Mouse (Mus musculus) large intestine, adult 2 months (tissue): Measurements from ENCODE around the gene Xylt1. TPM values are rescaled to one million over a fixed set of nuclear protein-coding genes. Genes with fewer than 3 reads are reported as not detected.

Experiments used
- DNase-seq: peaks from one replicate; pipeline ENCODE4 v3.0.0-alpha.2; 2012; ENCODE audit warnings: low read depth, low spot score
- WGBS: fragments of 180-500 bp; shearing (Covaris S2); methylation state at CpG from one replicate; pipeline ENCODE4 v1.1.7; 2018; 5-methylcytosine and 5-hydroxymethylcytosine counted together
- polyA plus RNA-seq: library from polyadenylated mRNA; depleted of rRNA; stranded (reverse); fragments of >200 nt; gene quantifications from 2 replicates; pipeline ENCODE4 v1.2.3, GENCODE M21; 2012

Xylt1 gene
- polyA plus RNA-seq, 1 experiment: 1.1 TPM

GRCm38 (mm10) chr7:117577035-117577434 is 196.3 kb downstream of the Xylt1 start:
- 91% methylated on average over 6 of the region's 6 CpGs for WGBS
- no peak for DNase-seq

DNA sequence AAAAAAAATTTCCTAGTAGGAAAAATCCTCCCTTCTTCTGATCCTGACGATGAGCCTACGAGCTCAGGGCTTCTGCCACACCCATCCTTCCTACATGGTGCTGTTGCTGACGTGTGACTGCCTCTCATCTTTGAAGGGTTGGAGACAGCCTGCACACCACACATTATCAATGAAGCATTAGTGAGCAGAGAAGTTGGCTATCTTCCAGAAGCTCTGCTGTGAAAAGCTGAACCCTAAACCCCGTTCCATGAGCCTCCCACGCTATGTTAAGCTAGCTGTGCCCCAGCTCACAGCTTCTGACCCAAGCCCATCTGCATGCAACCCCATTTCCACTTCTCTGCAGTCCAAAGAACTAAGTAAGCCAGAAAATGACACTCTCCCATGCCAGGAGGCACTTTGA is 204.4 kb downstream of the Xylt1 start:
- WGBS: 60% methylated on average over 5 of the region's 5 CpGs

DNA sequence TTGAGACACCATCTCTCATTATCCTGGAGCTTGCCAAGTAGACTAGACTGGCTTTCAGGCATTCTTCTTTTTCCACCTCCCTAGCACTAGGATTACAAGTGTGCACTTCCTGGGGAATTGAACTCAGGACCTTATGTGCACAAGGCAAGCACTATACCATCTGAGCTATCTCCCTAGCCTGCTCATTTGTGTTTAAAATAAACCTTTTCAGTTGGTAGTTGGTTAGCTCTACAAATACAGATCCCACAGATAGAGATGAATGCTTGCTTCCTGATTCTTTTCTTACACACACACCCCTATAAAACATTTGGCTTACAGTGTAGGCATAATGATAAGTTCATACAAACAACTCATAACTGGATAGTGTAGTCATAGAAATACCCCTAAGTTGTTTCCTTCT is 206.0 kb downstream of the Xylt1 start:
- DNase-seq: no peak

More for the DNA sequence above, 204.4 kb downstream of the Xylt1 start:
- DNase-seq: no peak

- no peak for DNase-seq
- WGBS: 84% methylated on average over 6 of the region's 6 CpGs
These were observed 206.6 kb downstream of the Xylt1 start for GRCm38 (mm10) chr7:117587234-117587929.

DNA sequence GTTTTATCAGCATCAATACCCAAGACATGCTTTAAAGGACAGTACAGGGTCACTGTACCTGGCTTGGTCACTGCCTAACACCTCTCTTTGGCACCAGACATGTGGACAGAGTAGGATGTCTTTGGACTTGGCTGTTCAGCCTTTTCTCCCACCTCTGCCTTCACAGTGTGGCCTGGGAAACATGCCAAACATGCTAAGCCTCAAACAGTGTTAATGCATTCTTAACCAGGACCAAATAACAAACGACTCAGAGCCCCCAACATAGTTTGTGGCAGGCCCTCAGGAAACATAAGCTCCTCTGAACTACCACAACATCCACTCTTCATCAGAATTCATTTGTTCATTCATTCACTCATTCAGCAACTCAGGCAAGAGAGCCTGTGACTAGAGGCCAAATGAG is 207.6 kb downstream of the Xylt1 start:
- 33% methylated on average over 1 of the region's 1 CpGs for WGBS
- DNase-seq: no peak

GRCm38 (mm10) chr7:117589359-117589758 is 208.6 kb downstream of the Xylt1 start:
- DNase-seq: no peak
- WGBS: 92% methylated on average over 2 of the region's 2 CpGs

- 48% methylated on average over 4 of the region's 4 CpGs for WGBS
These were observed 209.0 kb downstream of the Xylt1 start for GRCm38 (mm10) chr7:117589820-117590219.

GRCm38 (mm10) chr7:117594191-117594590 is 213.4 kb downstream of the Xylt1 start:
- WGBS: 85% methylated on average over 2 of the region's 2 CpGs
- DNase-seq: no peak

More at GRCm38 (mm10) chr7:117589820-117590219, 209.0 kb downstream of the Xylt1 start:
- no peak for DNase-seq

DNA sequence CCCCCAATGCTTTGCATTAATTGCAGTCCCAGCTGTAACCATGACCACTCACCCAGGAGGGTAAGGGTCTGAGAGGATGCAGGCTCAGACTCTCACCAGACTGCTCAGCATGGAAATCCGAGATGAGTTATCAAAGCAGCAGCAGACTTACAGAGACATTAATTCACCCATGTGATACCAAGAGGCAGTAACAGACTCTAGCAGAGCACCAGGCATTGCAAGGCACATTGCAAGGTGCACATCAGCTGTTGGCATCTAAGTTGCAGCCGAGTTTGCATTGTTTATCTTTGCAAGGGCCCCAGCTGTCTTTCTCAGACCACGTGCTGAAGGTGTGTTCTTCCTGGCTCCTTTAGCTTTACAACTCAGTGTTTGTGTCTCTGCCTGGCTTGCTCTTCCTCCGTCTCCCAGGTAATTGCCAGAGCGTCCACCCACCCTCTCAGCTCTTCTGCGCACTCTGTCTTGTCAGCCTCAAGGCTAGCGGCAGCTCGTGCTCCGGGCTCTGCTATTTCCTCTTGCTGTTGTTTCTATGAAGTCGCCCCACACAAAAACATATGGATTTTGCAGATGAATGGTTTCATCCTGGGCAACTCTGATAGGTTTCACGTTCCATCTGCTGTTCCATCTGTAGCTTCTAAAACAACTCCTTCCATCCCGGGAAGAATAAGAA is 214.4 kb downstream of the Xylt1 start:
- DNase-seq: no peak
- 56% methylated on average over 12 of the region's 12 CpGs for WGBS

DNA sequence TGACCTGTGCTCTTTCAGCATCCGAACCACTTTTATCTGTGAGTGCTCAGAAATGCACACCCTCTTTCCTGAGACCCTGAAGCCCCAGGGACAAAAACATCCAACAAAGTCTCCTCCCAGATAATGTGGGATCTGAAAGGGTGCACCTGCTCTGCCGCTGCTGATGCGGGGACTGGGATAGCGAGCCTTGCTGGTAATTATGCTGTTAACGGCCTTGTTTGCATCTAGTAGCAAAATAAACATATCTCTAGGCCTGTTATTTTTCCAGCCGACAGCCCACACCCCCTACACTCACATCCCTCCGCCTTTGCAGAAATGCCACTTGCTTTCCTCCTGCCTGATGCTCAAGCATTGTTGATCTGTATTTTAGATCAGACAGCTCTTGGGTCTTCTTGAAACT is 219.7 kb downstream of the Xylt1 start:
- no peak for DNase-seq
- WGBS: 31% methylated on average over 7 of the region's 7 CpGs

- WGBS: 81% methylated on average over 6 of the region's 6 CpGs
- no peak for DNase-seq
These were observed 229.7 kb downstream of the Xylt1 start for GRCm38 (mm10) chr7:117610439-117610838.

DNA sequence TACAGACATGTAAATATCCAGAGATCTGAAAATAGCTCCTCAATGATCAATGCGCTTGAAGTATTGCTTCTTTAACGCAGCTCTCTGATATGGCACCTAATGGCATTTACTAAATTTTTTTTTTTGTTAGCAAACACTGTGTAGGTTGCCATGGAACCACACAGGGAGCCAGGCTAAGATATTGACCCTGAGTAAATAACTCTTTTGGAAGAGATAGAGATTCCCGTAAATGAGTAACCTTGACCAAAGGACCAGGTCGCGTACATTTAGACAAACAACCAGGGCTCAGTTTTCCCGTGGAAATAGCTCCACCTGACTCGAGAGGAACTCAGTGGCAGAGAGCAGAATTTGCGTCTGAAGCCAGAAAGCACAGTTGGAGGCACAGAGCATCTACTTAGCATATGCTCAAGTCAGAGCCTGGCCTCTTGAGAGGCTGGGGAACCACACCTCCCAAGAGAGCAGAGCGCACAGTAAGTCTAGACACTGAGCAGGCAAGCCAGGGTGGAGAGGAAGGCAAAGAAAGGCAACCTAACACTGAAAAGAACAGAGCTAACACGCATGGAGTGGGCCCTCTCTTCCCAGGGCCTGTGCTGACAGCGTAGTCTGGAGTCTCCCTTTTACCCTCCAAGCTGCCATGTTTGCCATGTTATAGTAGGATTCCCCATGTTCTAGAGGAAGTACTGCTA is 232.2 kb downstream of the Xylt1 start:
- WGBS: 43% methylated on average over 11 of the region's 11 CpGs
- DNase-seq: no peak

- DNase-seq: no peak
- WGBS: 9% methylated on average over 3 of the region's 3 CpGs
These were observed 233.0 kb downstream of the Xylt1 start for GRCm38 (mm10) chr7:117613796-117614195.

DNA sequence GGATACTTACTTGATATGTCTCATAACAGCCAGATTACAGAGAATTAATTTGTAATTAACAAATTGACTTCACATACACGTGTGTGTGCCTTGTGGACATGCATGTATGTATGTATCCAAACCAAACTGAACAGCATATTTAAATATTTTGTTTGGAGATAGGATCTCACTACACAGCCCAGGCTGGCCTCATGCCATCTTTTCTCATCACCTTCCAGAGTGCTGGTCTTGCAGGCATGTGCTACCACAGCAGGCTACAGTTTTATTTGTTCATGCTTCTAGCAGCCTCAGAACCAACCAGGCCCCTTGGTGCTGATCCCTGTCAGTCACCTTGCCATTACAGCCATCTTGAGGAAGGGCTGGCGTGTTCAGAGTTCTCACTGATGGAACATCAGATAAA is 233.6 kb downstream of the Xylt1 start:
- no peak for DNase-seq
- 82% methylated on average over 2 of the region's 2 CpGs for WGBS

DNA sequence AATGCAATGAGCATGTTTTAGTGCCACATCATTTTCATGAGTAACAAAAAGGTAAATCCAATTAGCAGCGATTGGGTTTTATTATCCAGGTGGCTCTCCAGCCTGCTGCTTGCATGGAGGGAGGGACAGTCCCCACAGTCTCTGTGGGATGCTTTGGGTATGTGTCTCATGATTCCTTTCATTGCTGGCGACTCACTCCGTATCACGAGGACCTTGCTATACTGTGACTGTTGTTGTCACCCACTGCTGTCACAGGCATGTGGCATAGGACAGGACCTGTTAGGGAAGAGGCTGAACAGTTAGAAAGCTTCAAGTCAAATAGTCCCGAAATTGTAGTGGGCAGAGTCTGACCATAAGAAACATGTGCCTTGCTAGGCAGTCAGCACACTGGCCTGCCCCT is 234.1 kb downstream of the Xylt1 start:
- 83% methylated on average over 5 of the region's 5 CpGs for WGBS
- no peak for DNase-seq

- DNase-seq: no peak
- 68% methylated on average over 5 of the region's 5 CpGs for WGBS
These were observed 235.5 kb downstream of the Xylt1 start for GRCm38 (mm10) chr7:117616277-117616676.

DNA sequence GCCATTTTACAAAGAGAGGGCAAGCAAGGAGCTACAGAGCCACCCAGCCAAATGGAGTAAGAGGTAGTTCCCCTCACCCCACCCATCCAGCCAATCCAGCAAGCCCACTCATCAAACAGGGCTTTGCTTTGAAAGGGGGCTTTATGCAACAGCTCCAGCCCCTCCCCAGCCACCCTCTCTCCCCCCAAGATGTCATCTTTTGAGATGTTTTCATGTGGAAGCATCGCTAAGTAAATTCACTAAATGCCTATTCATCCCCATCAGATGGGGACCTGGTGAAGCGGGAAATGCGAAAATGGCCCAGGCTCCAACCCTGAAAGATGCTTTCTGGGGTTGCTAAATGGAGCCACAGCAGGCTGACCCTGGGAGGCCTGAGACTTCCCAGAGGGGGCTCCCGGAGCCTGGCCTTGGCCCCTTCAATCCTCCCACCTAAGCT is 238.0 kb downstream of the Xylt1 start:
- DNase-seq: no peak
- WGBS: 81% methylated on average over 4 of the region's 4 CpGs

DNA sequence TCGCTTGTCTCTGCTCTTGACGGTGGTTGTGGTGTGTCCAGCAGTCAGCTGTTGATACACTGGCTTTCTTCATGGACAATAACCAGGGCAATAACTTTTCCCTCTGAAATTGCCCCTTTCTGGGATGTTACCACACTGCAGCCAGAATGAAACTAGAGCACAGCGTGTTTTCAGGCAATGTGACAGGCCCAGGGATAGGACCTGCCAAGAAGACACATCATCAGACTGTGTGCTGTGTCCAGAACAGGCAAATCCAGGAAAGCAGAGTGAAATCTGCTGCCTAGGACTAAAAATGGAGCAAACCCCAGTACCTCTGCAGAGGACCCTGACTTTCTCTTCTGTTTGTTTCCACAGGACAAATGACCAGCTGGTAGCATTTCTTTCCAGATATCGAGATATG is 240.8 kb downstream of the Xylt1 start:
- 78% methylated on average over 4 of the region's 4 CpGs for WGBS
- no peak for DNase-seq

GRCm38 (mm10) chr7:117622769-117623168 is 242.0 kb downstream of the Xylt1 start:
- 81% methylated on average over 2 of the region's 2 CpGs for WGBS
- DNase-seq: no peak

GRCm38 (mm10) chr7:117628791-117629190 is 248.0 kb downstream of the Xylt1 start:
- 31% methylated on average over 3 of the region's 3 CpGs for WGBS
- DNase-seq: no peak

- WGBS: 62% methylated on average over 5 of the region's 5 CpGs
- no peak for DNase-seq
These were observed 249.9 kb downstream of the Xylt1 start for GRCm38 (mm10) chr7:117630657-117631056.
